Mouse (Mus musculus) cerebellum, postnatal 10 days (tissue): ENCODE measurements around the gene Gm17469.
"Not testable (repeated sequence)": the region's sequence is repeated elsewhere in the genome, so short reads cannot be mapped to it uniquely, and the experiment has no call there.

Experiments
- DNase-seq, 2 experiments: peaks; one replicate each; pipeline ENCODE4 v3.0.0; 2021; ENCODE audit warnings: mixed read lengths in 2 of 2

The Gm17469 gene

DNA sequence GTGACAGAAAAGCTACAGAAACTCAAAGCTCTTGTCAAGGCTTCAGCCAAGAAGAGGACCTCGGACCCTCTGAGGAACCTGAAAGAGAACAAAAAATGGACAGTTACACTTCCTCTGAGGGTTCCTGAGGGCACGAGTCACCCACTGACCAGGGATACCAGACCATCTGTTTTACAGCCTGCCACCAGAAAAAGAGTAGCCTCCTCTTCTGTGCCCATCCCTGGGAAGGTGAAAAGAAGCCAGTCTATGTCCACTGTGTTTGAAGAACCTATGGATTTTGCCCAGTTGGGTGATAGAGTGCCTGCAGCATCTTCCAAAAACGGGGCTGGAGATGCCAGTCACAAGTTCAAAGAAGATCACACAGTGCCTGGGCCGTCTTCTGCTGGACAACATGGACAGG is at the start of gene Gm17469:
Gene Gm17469, plus strand, starts transcription at position 301 of the 400 bp plus-strand sequence.
- not testable (repeated sequence) for DNase-seq
